Mouse (Mus musculus) ES-Bruce4 (cell line): Measurements from ENCODE around the gene Nfe2l2. TPM values are rescaled to one million over a fixed set of nuclear protein-coding genes. Genes with fewer than 3 reads are reported as not detected.
A peak's percentile ranks its signal among the peaks of the same experiment; 100 is the strongest.

Experiments
- H3K27ac ChIP-seq: 2 replicates; pipeline ENCODE4 v1.5.1; 2012; ENCODE audit warnings: low read length, inconsistent platforms; ENCODE audit not compliant: insufficient read depth
- H3K27me3 ChIP-seq: 2 replicates; pipeline ENCODE4 v1.6.1; 2012; ENCODE audit warnings: mild to moderate bottlenecking, low read length, inconsistent platforms; ENCODE audit not compliant: control insufficient read depth, poor library complexity, insufficient read depth, severe bottlenecking
- H3K36me3 ChIP-seq: 2 replicates; pipeline ENCODE4 v1.6.1; 2012; ENCODE audit warnings: inconsistent platforms, mild to moderate bottlenecking, low read length, moderate library complexity; ENCODE audit not compliant: control insufficient read depth, poor library complexity, insufficient read depth, severe bottlenecking
- H3K4me1 ChIP-seq: one replicate; pipeline ENCODE4 v1.8.1; 2011; ENCODE audit warnings: low read length; ENCODE audit not compliant: control insufficient read depth, insufficient read depth
- H3K4me3 ChIP-seq: 2 replicates; pipeline ENCODE4 v1.5.1; 2011; ENCODE audit warnings: low read depth, mild to moderate bottlenecking, low read length
- H3K9ac ChIP-seq: 2 replicates; pipeline ENCODE4 v1.6.1; 2012; ENCODE audit warnings: low read depth, mild to moderate bottlenecking, inconsistent platforms; ENCODE audit not compliant: poor library complexity, severe bottlenecking
- H3K9me3 ChIP-seq: replicated peaks from 2 replicates; pipeline ENCODE4 v1.6.1; 2012; ENCODE audit warnings: mild to moderate bottlenecking, low read length, inconsistent platforms; ENCODE audit not compliant: control insufficient read depth, poor library complexity, insufficient read depth, severe bottlenecking
- CTCF ChIP-seq: IDR thresholded peaks from one replicate; pipeline ENCODE4 v1.8.1; 2011; ENCODE audit warnings: low read depth, low read length
- EP300 ChIP-seq: IDR thresholded peaks from 2 replicates; pipeline ENCODE4 v1.6.1; 2011; ENCODE audit warnings: low read depth, low read length; ENCODE audit not compliant: insufficient read depth
- POLR2A ChIP-seq: IDR thresholded peaks from one replicate; pipeline ENCODE4 v1.8.1; 2011; ENCODE audit warnings: low read length; ENCODE audit not compliant: insufficient read depth
- polyA plus RNA-seq: library from polyadenylated mRNA; stranded (reverse); fragments of >200 nt; gene quantifications from 2 replicates; pipeline ENCODE4 v1.2.4, GENCODE M21; 2011; ENCODE audit warnings: low read depth; ENCODE audit not compliant: missing spikeins, insufficient read depth, insufficient read length

Gene Nfe2l2
- polyA plus RNA-seq, 1 experiment = 105 TPM

- no peaks in the 10 kb centered on the region for H3K9me3 ChIP-seq
- H3K27me3 ChIP-seq = no peaks in the 10 kb centered on the region
- H3K4me3 ChIP-seq = peak within 1 kb of the TSS; percentile 99
- no peak for TF ChIP-seq CTCF
- peak; percentile 71 for TF ChIP-seq EP300
- TF ChIP-seq POLR2A = peak; percentile 76
- peak within 1 kb of the TSS; percentile 100 for H3K9ac ChIP-seq
- H3K27ac ChIP-seq = peak within 1 kb of the TSS; percentile 98
- H3K4me1 ChIP-seq = peaks cover 4% of the 10 kb centered on the region
- peaks cover 35% of the 10 kb centered on the region for H3K36me3 ChIP-seq
These were observed 45.5 kb downstream of the Nfe2l2 start, which contains the start of gene Hnrnpa3 for GRCm38 (mm10) chr2:75658727-75659628. Hnrnpa3 (plus strand) TSS chr2:75659261.

- peak overlapping the region; percentile 98 for H3K27ac ChIP-seq
- peak overlapping the region; percentile 93 for H3K9ac ChIP-seq
- no peaks in the 10 kb centered on the region for H3K9me3 ChIP-seq
- H3K36me3 ChIP-seq = peaks cover 26% of the 10 kb centered on the region
- H3K4me3 ChIP-seq = peak overlapping the region; percentile 89
- no peaks in the 10 kb centered on the region for H3K27me3 ChIP-seq
- peaks cover 4% of the 10 kb centered on the region for H3K4me1 ChIP-seq
- no peak for TF ChIP-seq CTCF
- TF ChIP-seq POLR2A = no peak
- TF ChIP-seq EP300 = peak; percentile 88
These were observed 46.3 kb downstream of the Nfe2l2 start for GRCm38 (mm10) chr2:75657907-75658691.

- peak overlapping the region; percentile 98 for H3K27ac ChIP-seq
- peak overlapping the region; percentile 93 for H3K9ac ChIP-seq
- peak overlapping the region; percentile 5; the same call in 1 of the 2 replicates for H3K4me3 ChIP-seq
- peaks cover 15% of the 10 kb centered on the region for H3K36me3 ChIP-seq
- H3K9me3 ChIP-seq = no peaks in the 10 kb centered on the region
- peaks cover 4% of the 10 kb centered on the region for H3K4me1 ChIP-seq
- TF ChIP-seq POLR2A = no peak
- no peaks in the 10 kb centered on the region for H3K27me3 ChIP-seq
These were observed 47.5 kb downstream of the Nfe2l2 start for GRCm38 (mm10) chr2:75656924-75657323.

GRCm38 (mm10) chr2:75654679-75655078 lies 49.8 kb downstream of the Nfe2l2 start:
- H3K4me3 ChIP-seq = no peak overlapping the region
- H3K4me1 ChIP-seq = peaks cover 4% of the 10 kb centered on the region
- no peak overlapping the region for H3K9ac ChIP-seq
- H3K9me3 ChIP-seq = no peaks in the 10 kb centered on the region
- no peaks in the 10 kb centered on the region for H3K27me3 ChIP-seq
- H3K36me3 ChIP-seq = no peaks in the 10 kb centered on the region
- H3K27ac ChIP-seq = no peak overlapping the region
- TF ChIP-seq CTCF (no peak), EP300 (no peak), POLR2A (no peak)

GRCm38 (mm10) chr2:75653150-75653549 lies 51.3 kb downstream of the Nfe2l2 start:
- H3K9me3 ChIP-seq = no peaks in the 10 kb centered on the region
- no peaks in the 10 kb centered on the region for H3K27me3 ChIP-seq
- TF ChIP-seq POLR2A = no peak
- no peak for TF ChIP-seq EP300
- TF ChIP-seq CTCF = no peak
- no peaks in the 10 kb centered on the region for H3K36me3 ChIP-seq
- H3K27ac ChIP-seq = no peak overlapping the region
- H3K9ac ChIP-seq = no peak overlapping the region
- peaks cover 4% of the 10 kb centered on the region for H3K4me1 ChIP-seq
- H3K4me3 ChIP-seq = no peak overlapping the region
